Mouse (Mus musculus) CH12.LX (cell line): ENCODE results near the gene Arpp21. TPM values are rescaled to one million over a fixed set of nuclear protein-coding genes. Genes with fewer than 3 reads are reported as not detected.

Experiments used
- DNase-seq: peaks from one replicate; pipeline ENCODE4 v3.0.0-alpha.2; 2013; ENCODE audit errors: extremely low read depth
- H3K27ac ChIP-seq: 2 replicates; pipeline ENCODE4 v1.5.1; 2012; ENCODE audit warnings: low read depth, mild to moderate bottlenecking, control low read depth, moderate library complexity; ENCODE audit not compliant: insufficient read depth
- H3K27me3 ChIP-seq: replicated peaks from 2 replicates; pipeline ENCODE3; 2012; ENCODE audit warnings: inconsistent platforms
- H3K36me3 ChIP-seq, 2 experiments: replicated peaks in 1 of 2; 2 replicates each; pipeline versions ENCODE3 to v1.6.1; 2012; ENCODE audit warnings: inconsistent platforms in 1 of 2, low read length in 1 of 2, mild to moderate bottlenecking in 1 of 2, mixed read lengths in 1 of 2, moderate library complexity in 1 of 2; ENCODE audit not compliant: control insufficient read depth in 1 of 2, insufficient read depth in 1 of 2
- H3K4me1 ChIP-seq, 2 experiments: 2 replicates each; pipeline ENCODE4 v1.6.1; 2012; ENCODE audit warnings: inconsistent platforms in 1 of 2, moderate library complexity in 1 of 2; ENCODE audit not compliant: insufficient read depth in 2 of 2, control insufficient read depth in 1 of 2
- H3K4me2 ChIP-seq: 2 replicates; pipeline ENCODE4 v1.6.1; 2012; ENCODE audit warnings: low read depth, mild to moderate bottlenecking, control low read depth; ENCODE audit not compliant: poor library complexity, insufficient read depth, severe bottlenecking
- H3K4me3 ChIP-seq, 3 experiments: fragments of 150-350 bp in 1 of 3; sonication (generic) in 1 of 3; replicated peaks in 1 of 3; 2 replicates each; pipeline versions ENCODE3 to v1.5.1; 2011 to 2012; ENCODE audit warnings: low read depth in 2 of 3, low read length in 2 of 3, mild to moderate bottlenecking in 2 of 3, moderate library complexity in 2 of 3, control low read depth in 1 of 3, improper control_type of control experiment in 1 of 3, inconsistent platforms in 1 of 3, mixed read lengths in 1 of 3; ENCODE audit not compliant: poor library complexity in 1 of 3
- H3K79me2 ChIP-seq: replicated peaks from 2 replicates; pipeline ENCODE4 v1.6.1; 2012; ENCODE audit warnings: mild to moderate bottlenecking, moderate library complexity; ENCODE audit not compliant: control insufficient read depth, poor library complexity, insufficient read depth, severe bottlenecking; ENCODE audit errors: extremely low read depth
- H3K9ac ChIP-seq: 2 replicates; pipeline ENCODE4 v1.6.1; 2012; ENCODE audit warnings: low read depth, mild to moderate bottlenecking, control low read depth, moderate library complexity; ENCODE audit not compliant: insufficient read depth
- H3K9me3 ChIP-seq: replicated peaks from 2 replicates; pipeline ENCODE3; 2012; ENCODE audit warnings: low read length, inconsistent platforms, mixed read lengths
- BHLHE40 ChIP-seq: IDR thresholded peaks from 2 replicates; pipeline ENCODE4 v1.6.1; 2011; ENCODE audit warnings: mild to moderate bottlenecking, low read depth, low read length, improper control_type of control experiment
- CHD2 ChIP-seq: IDR thresholded peaks from 2 replicates; pipeline ENCODE4 v1.6.1; 2011; ENCODE audit warnings: low read length, improper control_type of control experiment
- CTCF ChIP-seq, 2 experiments: IDR thresholded peaks in 1 of 2; conservative IDR thresholded peaks in 1 of 2; 2 replicates each; pipeline ENCODE4 v1.5.1; 2011 to 2012; ENCODE audit warnings: low read depth in 2 of 2, low read length in 2 of 2, improper control_type of control experiment in 1 of 2, inconsistent platforms in 1 of 2, mild to moderate bottlenecking in 1 of 2, moderate library complexity in 1 of 2
- E2F4 ChIP-seq: IDR thresholded peaks from 2 replicates; pipeline ENCODE4 v1.6.1; 2011; ENCODE audit warnings: low read depth, low read length, improper control_type of control experiment; ENCODE audit not compliant: insufficient replicate concordance
- ELF1 ChIP-seq: IDR thresholded peaks from 2 replicates; pipeline ENCODE4 v1.6.1; 2014; ENCODE audit warnings: low read depth, mild to moderate bottlenecking, inconsistent platforms, low read length, improper control_type of control experiment
- GABPA ChIP-seq: IDR thresholded peaks from 2 replicates; pipeline ENCODE4 v1.6.1; 2012; ENCODE audit warnings: low read depth, low read length, improper control_type of control experiment, inconsistent platforms; ENCODE audit not compliant: insufficient replicate concordance
- HCFC1 ChIP-seq: IDR thresholded peaks from 2 replicates; pipeline ENCODE4 v1.6.1; 2012; ENCODE audit warnings: low read depth, mild to moderate bottlenecking, inconsistent platforms, low read length, improper control_type of control experiment
- JUN ChIP-seq: IDR thresholded peaks from 2 replicates; pipeline ENCODE4 v1.6.1; 2011; ENCODE audit warnings: low read depth, mild to moderate bottlenecking, low read length, improper control_type of control experiment, moderate library complexity; ENCODE audit not compliant: insufficient read depth
- MAFK ChIP-seq: IDR thresholded peaks from 2 replicates; pipeline ENCODE4 v1.6.1; 2011; ENCODE audit warnings: low read length, improper control_type of control experiment; ENCODE audit not compliant: insufficient replicate concordance
- MAZ ChIP-seq: IDR thresholded peaks from 2 replicates; pipeline ENCODE4 v1.6.1; 2012; ENCODE audit warnings: low read depth, mild to moderate bottlenecking, inconsistent platforms, low read length, improper control_type of control experiment, moderate library complexity
- MEF2A ChIP-seq: IDR thresholded peaks from 2 replicates; pipeline ENCODE4 v1.6.1; 2014; ENCODE audit warnings: low read depth, mild to moderate bottlenecking, inconsistent platforms, low read length, improper control_type of control experiment, borderline replicate concordance
- MXI1 ChIP-seq: IDR thresholded peaks from 2 replicates; pipeline ENCODE4 v1.6.1; 2011; ENCODE audit warnings: mild to moderate bottlenecking, low read depth, low read length, improper control_type of control experiment
- NRF1 ChIP-seq: IDR thresholded peaks from 2 replicates; pipeline ENCODE4 v1.6.1; 2014; ENCODE audit warnings: low read depth, mild to moderate bottlenecking, inconsistent platforms, low read length, improper control_type of control experiment, moderate library complexity
- PAX5 ChIP-seq: IDR thresholded peaks from 2 replicates; pipeline ENCODE4 v1.6.1; 2012; ENCODE audit warnings: low read length, inconsistent platforms, mixed read lengths
- POLR2A ChIP-seq: IDR thresholded peaks from 2 replicates; pipeline ENCODE4 v1.6.1; 2011; ENCODE audit warnings: low read depth, mild to moderate bottlenecking, improper control_type of control experiment, low read length
- POLR2AphosphoS2 ChIP-seq: IDR thresholded peaks from 2 replicates; pipeline ENCODE4 v1.6.1; 2011; ENCODE audit warnings: low read depth, low read length, improper control_type of control experiment
- RAD21 ChIP-seq: IDR thresholded peaks from 2 replicates; pipeline ENCODE4 v1.6.1; 2011; ENCODE audit warnings: low read depth, mild to moderate bottlenecking, low read length, improper control_type of control experiment, moderate library complexity
- SIN3A ChIP-seq: IDR thresholded peaks from 2 replicates; pipeline ENCODE4 v1.6.1; 2012; ENCODE audit warnings: low read length, improper control_type of control experiment, inconsistent platforms
- SMC3 ChIP-seq: IDR thresholded peaks from 2 replicates; pipeline ENCODE4 v1.6.1; 2011; ENCODE audit warnings: low read depth, low read length, improper control_type of control experiment
- USF1 ChIP-seq: IDR thresholded peaks from 2 replicates; pipeline ENCODE4 v1.6.1; 2014; ENCODE audit warnings: low read depth, mild to moderate bottlenecking, inconsistent platforms, low read length, improper control_type of control experiment
- ZC3H11A ChIP-seq: IDR thresholded peaks from 2 replicates; pipeline ENCODE4 v1.6.1; 2012; ENCODE audit warnings: low read depth, mild to moderate bottlenecking, inconsistent platforms, low read length, improper control_type of control experiment
- dilution Hi-C: fragments of 300-500 bp; cut with MboI; formaldehyde crosslinking; loops from 2 replicates; pipeline ENCODE4 v1.14.3; 2020; ENCODE audit warnings: low sequenced_read_pairs; ENCODE audit not compliant: extremely low pct_unique_long_range_greater_than_20kb, extremely low pct_ligation_motif_present
- in situ Hi-C: fragments of 300-500 bp; cut with MboI; formaldehyde crosslinking; loops from 3 replicates; pipeline ENCODE4 v1.14.3; 2019; ENCODE audit warnings: low sequenced_read_pairs, low pct_ligation_motif_present, low pct_unique_long_range_greater_than_20kb, mixed read lengths
- polyA plus RNA-seq: library from polyadenylated mRNA; unstranded; fragments of >175 nt; gene quantifications from 2 replicates; pipeline ENCODE4 v1.2.1, GENCODE M21; 2012; ENCODE audit warnings: low read depth; ENCODE audit not compliant: insufficient read length
- total RNA-seq, 2 experiments: library from RNA; depleted of rRNA; stranded (reverse); fragments of 300-350 nt in 1 of 2; fragments of >200 nt in 1 of 2; gene quantifications; 2 replicates each; pipeline ENCODE4 v1.2.3; 2012 to 2014

The Arpp21 gene
- total and polyA plus RNA-seq, 3 experiments, result not detected

DNA sequence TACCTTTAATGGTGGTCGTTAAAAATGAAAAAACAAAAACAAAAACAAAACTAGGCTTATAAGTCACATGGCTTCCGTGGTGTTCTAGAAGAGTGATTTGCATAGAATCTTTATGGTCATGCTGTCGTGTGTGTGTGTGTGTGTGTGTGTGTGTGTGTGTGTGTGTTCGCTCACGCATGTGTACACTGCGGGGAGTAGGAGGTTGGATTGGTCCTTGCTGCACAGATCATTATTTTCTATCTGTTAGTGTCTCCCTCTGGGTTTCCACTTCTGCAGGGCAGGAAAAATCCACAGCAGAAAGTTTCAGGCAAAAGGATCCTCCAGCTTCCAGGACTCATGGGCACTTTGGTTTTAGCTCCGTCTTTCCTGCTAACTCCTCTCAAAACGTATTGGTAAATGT is 813 bp upstream of the Arpp21 start:
- Histone ChIP-seq H3K36me3 (no peaks in the 10 kb centered on the region), H3K9ac (no peak overlapping the region), H3K27me3 (no peaks in the 10 kb centered on the region), H3K9me3 (peaks cover 67% of the 10 kb centered on the region), H3K79me2 (no peaks in the 10 kb centered on the region), H3K4me3 (no peak overlapping the region), H3K4me1 (no peaks in the 10 kb centered on the region), H3K4me2 (no peak overlapping the region), H3K27ac (no peak overlapping the region)
- no peak for DNase-seq
- in situ Hi-C loops, result no loop called here
- dilution Hi-C loops, result no loop called here
- no peak for TF ChIP-seq CTCF (conservative IDR thresholded peaks at IDR 0.05 in 1 of 2, IDR thresholded peaks at IDR 0.05 in 1 of 2; ENCODE audit: low read depth in 2 of 2, low read length in 2 of 2)
- no peak for TF ChIP-seq HCFC1
- TF ChIP-seq NRF1, result no peak
- TF ChIP-seq MAFK, result no peak
- no peak for TF ChIP-seq BHLHE40
- TF ChIP-seq E2F4, result no peak
- TF ChIP-seq JUN, result no peak
- no peak for TF ChIP-seq SMC3
- TF ChIP-seq GABPA, result no peak
- TF ChIP-seq POLR2AphosphoS2, result no peak
- TF ChIP-seq RAD21, result no peak
- no peak for TF ChIP-seq CHD2
- no peak for TF ChIP-seq PAX5
- no peak for TF ChIP-seq MAZ
- TF ChIP-seq MXI1, result no peak
- no peak for TF ChIP-seq SIN3A
- no peak for TF ChIP-seq POLR2A
- no peak for TF ChIP-seq MEF2A
- TF ChIP-seq ELF1, result no peak
- TF ChIP-seq, all 38 proteins: peak for 0

DNA sequence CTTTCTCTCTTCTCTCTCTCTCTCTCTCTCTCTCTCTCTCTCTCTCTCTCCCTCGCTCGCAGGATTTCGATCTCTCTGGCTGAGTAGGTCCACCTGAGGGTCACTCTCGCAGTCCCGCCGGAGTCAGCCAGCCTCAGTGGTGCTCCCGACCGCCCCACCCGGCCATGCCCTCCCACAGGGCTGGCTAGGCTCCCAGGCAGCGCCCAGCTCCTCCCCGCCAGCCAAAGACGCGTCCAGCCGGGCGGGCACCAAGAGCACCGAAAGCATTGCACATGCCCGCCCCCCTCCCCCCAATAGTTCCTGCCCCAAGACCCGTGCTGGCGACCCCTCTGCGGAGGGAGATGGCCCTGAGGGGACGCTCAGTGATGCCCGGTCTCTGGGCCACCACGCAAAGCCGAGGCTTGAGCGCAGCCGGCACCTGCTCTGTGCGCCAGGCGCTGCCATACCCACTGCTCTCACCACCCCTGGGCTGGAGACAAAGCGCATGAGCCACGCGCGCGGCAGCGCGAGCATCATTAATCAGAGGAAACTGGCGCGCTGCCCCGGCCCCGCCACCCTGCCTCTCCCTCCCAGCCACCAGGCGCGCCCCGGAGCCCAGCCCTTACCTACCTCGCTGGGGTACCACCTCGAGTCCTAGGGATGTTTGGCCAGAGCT is 570 bp downstream of the Arpp21 start:
- TF ChIP-seq POLR2AphosphoS2 (no peak), USF1 (no peak), E2F4 (no peak), SIN3A (no peak), MAFK (no peak), BHLHE40 (no peak), ZC3H11A (no peak), POLR2A (no peak)
- no peaks in the 10 kb centered on the region for H3K4me1 ChIP-seq
- DNase-seq, result no peak

More for the DNA sequence above, 570 bp downstream of the Arpp21 start:
- Histone ChIP-seq H3K9ac (no peak overlapping the region), H3K4me3 (no peak overlapping the region), H3K9me3 (peaks cover 64% of the 10 kb centered on the region), H3K79me2 (no peaks in the 10 kb centered on the region), H3K36me3 (no peaks in the 10 kb centered on the region), H3K27ac (no peak overlapping the region), H3K27me3 (no peaks in the 10 kb centered on the region), H3K4me2 (no peak overlapping the region)
- in situ Hi-C loops, result no loop called here
- dilution Hi-C loops, result no loop called here
